Mouse (Mus musculus) kidney, adult 8-10 months (tissue): ENCODE results near the gene Tmem87a.

Source experiments
- DNase-seq, 2 experiments: peaks; one replicate each; pipeline ENCODE4 v3.0.0; 2022

The Tmem87a gene

DNA sequence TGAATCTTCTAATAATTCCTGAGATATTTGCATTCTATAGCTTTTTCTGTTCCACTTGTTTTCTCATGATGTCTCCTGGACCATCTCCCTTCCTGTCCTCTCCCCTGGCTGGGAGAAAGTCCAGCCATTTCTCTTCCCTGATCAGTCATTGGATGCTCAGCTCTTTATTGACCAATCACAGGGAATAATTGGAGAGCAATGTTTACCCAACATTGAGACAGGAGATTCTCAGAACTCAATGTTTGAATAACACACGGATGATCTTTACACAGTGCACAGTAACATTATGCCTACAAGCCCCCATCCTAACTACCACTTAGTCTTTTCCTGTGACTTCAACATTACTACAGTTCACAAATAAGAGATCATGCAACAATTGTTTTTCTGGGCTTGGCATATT, 43.5 kb downstream of the Tmem87a start:
- no peak for DNase-seq

DNA sequence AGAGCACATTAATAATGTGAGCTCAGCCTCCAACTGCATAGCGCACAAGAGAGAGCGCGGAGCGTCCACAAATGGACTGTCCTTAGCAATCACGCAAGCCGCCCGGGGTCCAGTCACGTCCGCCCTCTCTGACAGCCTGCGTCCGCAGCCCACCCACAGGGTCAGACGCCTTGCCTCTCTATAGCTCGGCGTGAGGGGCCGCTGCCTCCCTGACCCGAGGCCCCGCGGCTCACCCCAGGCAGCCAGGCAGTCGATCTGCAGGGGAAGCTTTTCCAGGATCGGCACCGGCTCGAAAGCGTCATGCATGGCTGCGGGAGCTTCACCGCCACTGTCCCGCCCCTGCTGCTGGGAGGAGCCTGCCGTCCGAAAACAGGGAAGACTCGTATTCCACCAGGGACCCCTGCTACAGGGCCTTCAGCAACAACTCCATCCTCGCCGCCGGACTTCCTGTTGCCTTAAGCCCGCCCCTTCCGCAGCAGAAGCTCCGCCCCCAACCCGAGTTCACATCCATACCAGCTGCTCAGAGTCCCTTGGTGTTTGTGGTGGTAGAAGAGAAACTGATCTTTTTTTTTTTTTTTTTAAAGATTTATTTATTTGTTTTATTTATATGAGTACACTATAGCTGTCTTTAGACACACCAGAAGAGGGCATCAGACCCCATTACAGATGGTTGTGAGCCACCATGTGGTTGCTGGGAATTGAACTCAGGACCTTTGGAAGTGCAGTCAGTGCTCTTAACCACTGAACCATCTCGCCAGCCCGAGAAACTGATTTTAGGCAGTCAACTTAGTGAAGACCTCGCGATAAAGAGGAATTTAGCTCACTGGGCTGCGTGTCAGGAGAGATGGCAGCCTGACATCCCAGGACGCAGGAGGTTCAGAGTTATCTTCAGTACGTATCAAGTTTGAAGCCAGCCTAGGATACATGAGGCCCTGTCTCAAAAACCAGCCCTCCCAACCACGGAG, 50.9 kb downstream of the Tmem87a start, which contains the start of gene Vps39:
Vps39 (minus strand) TSS at position 456 of the 965 bp plus-strand sequence.
- peak; percentile 88 to 91 for DNase-seq

DNA sequence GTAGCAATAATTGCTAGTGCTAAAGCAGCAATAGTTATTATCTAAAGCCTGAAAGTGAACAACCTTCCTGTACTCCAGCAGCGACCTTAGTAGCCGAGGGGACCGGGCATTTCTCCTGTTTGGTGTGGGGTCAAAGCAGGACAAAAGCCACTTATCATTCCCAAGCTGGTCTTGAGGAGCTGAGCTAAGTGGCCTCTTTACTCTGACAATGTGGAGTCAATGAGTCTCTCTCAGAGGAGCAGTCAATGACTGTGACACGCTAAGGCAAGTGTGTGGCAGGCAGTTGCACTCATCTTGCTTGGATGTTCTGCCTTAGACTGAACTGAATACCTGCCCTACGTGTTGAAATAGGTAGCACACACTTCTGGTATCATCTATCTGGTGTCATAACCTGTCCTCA, 52.6 kb downstream of the Tmem87a start:
- DNase-seq, result no peak

DNA sequence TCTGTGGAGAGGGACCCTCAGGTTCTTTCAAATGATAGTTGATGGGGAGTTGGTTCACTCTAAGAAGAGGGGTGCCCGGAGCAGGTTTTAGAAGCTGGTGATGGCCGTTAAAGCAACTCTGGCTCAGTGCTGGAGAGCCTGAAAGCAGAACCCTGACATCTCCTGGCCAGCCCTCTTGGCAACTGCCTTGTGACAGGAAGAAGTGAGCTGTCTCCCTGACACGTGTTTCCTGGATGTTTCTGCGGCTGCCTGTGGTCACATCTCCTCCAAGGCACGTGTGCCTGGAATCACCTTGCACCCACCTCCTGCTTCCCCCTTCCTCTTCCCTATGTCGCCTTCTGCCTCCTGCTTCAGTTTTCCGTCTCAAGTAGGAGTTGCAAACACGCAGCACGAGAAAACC, 55.8 kb downstream of the Tmem87a start:
- DNase-seq, result peak; percentile 15 to 44

DNA sequence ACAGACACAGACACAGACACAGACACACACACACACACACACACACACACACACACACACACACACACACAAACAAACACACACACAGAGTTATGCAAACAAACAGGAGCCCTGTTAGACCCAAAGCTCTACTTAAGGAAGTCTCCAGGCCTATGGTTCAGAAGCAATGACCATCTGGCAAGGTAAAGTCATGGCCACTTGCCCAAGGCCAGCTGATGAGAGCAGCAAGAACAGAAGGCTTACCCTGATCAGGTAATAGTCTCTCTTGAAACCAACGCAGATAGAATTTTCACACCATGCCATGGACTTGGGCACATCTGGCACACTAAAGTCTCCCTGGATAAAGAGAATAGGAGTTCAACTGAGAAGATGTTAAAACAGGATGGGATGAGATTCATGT, 62.2 kb downstream of the Tmem87a start:
- no peak for DNase-seq

DNA sequence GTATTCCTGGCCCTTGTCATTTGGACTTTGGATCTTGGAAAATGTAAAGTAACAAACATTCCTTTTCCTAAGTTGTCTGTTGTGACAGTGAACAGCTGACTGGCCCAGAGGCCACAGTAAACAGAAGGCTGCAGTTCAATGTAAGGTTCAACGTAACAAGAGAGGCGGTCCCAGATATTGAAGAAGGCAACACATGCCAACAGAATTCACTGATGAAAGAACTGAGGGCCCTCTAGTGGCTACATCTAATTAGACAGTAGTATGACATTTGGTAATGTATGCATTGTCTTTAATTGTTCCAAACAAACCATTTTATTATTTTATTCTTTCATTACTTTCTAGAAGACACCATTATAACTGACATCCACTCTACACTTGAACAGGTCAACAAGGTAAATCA, 66.0 kb downstream of the Tmem87a start:
- no peak for DNase-seq

DNA sequence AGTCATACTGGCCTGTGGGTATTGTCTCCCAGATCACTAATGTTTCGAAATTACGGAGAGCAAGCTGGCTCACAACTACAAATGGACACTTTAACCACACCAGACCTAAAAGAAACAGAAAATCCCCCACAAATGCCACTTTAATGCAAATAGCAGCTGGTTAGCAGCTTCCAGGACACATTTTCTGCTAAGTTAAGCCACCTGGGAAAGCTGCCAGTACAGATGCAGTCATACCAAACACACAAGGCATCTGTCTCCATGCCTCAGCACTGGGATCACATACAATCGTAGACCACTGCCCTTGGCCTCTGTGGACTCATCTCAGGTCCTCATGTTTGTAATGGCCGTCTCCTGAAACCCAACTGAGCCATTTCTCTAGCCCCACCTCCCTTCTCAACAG, 72.3 kb downstream of the Tmem87a start:
- DNase-seq, result no peak

DNA sequence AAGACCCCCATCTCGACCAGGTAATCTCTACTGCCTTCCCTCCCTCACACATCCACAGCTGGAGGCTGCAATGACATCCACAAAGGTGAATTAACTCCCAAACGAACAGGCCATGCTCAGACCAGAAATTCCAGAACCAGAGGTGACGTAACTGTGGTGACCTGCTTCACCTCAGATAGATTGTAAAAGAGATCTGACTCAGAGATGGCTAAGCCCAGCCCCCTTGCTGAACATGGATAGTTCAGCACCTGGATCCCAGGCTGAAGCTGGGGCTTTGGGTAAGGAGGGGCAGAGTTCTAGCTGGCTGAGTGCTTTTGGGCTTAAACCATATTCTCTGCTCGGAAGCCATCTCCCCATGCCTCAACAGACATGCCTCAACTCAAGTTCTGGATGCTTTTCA, 88.8 kb downstream of the Tmem87a start:
- no peak for DNase-seq

DNA sequence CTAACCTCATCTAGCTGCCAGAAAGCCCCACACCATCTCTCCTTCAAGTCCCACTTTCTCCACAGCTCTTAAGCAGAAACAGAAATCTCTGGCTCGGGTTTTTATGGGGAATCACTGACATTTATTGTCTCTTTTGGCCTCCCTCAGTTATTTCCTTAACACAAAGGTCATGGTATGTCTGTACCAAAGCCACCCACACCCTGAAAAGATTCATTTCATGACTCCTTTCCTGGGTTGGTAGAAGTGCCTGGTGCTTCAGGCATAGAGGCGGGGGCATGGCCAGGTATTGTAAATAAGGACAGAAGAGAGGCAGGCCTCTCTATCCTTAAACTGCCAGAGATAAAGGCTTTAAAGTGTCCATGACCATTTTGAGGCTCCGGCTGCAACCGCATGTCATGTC, 89.4 kb downstream of the Tmem87a start:
- DNase-seq, result no peak

DNA sequence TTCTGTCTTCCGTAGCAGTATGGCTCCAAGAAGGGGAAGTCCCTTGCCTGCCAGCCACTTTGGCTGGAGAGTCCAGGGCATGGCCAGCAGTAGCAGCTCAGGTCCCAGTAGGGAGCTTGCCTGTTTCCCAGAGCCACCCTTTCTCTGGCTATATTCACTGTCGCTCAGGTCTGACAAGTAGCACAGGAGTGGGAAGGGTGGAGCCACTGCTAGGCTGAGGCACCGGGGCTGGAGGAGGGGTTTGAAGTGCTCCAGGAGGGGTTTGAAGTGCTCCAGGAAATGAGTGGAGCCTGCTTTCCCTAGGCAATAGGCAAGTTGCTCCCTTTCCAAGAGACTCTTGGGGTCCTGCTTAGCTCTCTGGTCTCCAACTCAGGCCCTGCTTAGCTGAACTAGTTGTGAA, 89.9 kb downstream of the Tmem87a start, which contains the start of gene Pla2g4f:
Pla2g4f (minus strand) TSS at position 190 of the 400 bp plus-strand sequence.
- no peak for DNase-seq

DNA sequence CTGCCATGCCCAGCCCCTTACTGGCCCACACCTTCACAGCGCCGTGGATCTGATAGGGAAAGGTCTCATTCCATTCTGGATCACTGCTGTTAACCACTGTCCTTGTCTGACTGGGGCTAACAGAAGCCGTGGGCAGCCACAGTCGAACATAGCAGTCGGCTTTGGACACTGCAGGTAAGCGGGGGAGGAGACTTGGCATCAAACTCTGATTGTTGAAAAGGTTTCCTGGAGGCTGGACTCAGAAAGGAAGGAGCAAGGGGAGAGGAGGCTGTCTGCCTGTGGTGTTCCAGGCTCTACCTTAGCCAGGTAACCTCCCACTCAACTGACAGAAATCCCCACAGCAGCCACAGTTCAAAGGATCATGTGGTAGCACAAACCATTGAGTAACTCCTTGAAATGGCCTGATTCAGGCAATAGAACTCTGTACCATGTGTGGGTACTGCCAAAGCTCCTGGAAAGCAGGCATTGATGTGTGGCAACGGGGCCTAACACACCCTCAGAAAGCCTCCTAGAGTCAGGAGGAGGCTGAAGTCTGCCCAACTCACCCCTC, 91.6 kb downstream of the Tmem87a start:
- no peak for DNase-seq
